Mouse (Mus musculus) monocyte, adult 2 months (primary cell): Measurements from ENCODE around the gene Rdh5.

ENCODE experiments used
- DNase-seq, 2 experiments: peaks; one replicate each; pipeline ENCODE4 v3.0.0; 2022; ENCODE audit warnings: low spot score in 2 of 2, low read depth in 1 of 2

Gene Rdh5

GRCm38 (mm10) chr10:128929638-128930378, 7.1 kb upstream of the Rdh5 start:
- no peak for DNase-seq

- DNase-seq = no peak
Measured at GRCm38 (mm10) chr10:128928356-128928755, 5.7 kb upstream of the Rdh5 start.

- DNase-seq = no peak
Measured at GRCm38 (mm10) chr10:128923935-128924334, 1.2 kb upstream of the Rdh5 start, which contains the start of gene Bloc1s1. TSS of gene Bloc1s1 (minus strand) at chr10:128924035.

DNA sequence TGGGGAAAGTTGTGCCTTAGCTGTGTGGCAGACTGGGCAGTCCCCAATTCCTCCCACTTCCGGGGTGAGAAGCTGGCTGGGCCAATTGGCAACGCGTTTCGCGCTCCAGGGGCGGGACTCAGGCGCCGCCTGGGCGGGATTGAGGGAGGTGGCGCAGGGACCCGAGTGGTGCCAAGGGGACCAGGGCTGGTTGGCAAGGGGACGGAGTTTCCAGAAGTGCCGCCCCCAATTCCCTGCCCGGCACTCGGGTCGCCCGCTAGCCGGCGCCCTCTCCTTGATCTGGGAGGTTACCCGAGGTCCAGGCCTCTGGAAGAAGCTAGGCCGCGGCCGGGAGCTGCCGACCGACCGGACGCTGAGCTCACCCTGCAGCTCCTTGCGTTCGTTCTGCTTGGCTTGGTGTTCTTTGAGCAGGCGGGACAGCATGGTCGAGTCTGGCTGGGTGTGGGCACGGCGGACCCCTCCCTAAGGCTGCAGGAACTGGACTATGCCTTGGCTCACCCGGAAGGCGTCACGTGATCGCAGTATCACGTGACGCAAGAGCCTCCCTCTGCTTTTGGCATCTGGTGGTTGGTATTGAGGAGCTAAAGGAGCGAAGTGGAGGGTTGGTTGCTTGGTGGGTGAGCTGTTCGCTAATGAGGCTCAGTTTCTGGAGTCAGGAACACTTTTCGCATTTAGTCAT, 464 bp upstream of the Rdh5 start:
- peak; percentile 76 to 85 for DNase-seq

GRCm38 (mm10) chr10:128921883-128922821, 536 bp downstream of the Rdh5 start:
- DNase-seq = no peak

DNA sequence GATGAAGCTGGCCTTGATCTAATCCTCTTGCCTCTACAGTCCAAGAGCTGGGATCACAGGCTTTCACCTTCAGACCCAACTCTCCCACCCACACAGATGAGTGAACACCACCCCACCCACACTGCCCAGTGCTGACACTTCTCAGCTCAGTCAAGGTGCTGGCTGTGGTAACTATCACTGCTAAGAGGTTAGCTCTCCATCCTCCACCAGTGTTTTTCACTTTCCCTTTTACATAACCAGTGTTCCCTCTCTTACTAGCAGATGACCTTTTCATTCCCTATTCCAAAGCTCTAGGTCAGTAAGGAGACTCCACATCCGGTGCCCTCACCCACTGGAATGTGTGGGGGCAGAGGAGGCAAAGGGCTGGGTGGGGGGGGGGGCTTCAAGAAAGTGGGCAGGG, 1.4 kb downstream of the Rdh5 start:
- no peak for DNase-seq

- DNase-seq = no peak
Measured at GRCm38 (mm10) chr10:128920736-128921161, 1.9 kb downstream of the Rdh5 start.

- no peak for DNase-seq
Measured at GRCm38 (mm10) chr10:128919966-128920365, 2.7 kb downstream of the Rdh5 start.

GRCm38 (mm10) chr10:128919203-128919631, 3.5 kb downstream of the Rdh5 start:
- DNase-seq = no peak

DNA sequence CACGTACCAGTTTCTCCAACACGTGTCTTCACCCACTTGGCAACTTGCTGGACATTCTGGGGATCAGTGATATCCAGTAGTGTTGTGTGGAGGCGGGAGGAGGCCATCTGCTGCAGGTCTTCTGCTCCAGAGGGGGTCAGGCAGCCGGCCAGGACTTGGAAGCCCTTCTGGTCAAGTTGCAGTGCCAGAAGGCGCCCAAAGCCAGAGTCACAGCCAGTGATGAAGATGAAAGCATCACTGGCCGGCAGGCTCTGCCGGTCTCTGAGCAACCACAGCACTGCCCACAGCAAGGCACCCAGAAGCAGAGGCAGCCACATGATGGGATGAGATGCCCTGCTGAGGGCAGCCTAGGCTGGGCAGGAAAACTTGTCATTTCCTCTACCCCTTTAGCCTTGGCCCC, 4.4 kb downstream of the Rdh5 start:
- DNase-seq = no peak

- no peak for DNase-seq
Measured at GRCm38 (mm10) chr10:128917400-128917799, 5.3 kb downstream of the Rdh5 start.

DNA sequence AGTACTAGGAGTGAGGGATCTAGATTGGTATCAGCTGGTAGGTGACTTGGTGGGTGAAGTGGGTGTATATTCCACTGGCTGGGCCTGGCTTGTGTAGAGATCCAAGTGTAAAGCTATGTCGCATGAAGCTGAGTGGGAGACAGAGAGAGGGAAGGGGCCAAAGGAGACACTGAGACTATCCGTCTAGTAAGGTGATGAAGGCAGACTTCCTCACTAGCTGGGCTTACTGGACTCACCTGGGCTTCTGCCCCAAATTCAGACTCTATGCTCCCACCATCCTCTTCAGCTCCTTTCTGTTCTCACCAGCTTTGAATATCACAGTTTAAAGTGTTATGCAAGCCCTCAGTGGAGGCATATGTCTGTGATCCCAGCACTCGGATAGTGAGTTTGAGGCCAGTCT, 6.0 kb downstream of the Rdh5 start:
- DNase-seq = no peak

GRCm38 (mm10) chr10:128915550-128915949, 7.1 kb downstream of the Rdh5 start:
- no peak for DNase-seq

DNA sequence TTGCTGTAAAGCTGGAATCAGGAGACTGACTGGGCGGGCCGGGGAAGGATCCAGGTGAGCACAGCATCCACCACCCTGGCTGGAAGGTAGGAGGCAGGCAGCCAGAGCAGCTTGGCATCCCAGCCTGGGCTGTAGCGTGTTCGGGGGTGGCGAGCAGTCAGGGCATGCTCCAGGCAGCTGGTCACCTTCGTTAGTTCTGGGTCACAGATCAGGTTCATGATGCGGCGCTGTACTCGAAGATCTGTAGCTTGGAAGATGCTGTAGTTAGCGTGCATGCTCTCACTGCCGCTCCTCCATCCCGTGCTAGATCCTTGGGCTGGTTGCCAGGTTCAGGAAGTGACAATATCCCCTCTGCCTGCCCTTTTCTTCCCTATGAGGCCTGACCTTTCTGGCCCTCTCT, 9.0 kb downstream of the Rdh5 start:
- DNase-seq = no peak

DNA sequence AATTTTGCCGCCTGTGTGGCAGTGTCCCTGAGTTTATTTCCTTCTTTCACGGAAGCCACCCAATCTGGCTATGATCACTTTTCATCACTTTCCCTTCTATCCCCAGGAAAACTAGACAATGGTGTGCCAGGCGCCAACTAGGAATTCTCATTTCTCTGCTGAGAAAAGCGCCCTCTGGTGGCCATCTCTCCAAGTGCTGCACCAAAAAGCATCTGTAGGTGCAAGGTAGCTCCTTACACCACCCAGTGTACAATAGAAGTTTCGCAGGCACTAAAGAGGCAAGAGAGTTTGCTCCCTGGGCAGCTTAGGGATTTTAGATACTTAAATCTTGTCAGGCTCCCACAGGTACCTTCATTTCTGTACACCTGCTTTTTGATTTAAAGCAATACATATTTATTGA, 9.5 kb downstream of the Rdh5 start:
- peak in 1 of 2 experiments; percentile 62 for DNase-seq

- no peak for DNase-seq
Measured at GRCm38 (mm10) chr10:128912791-128913190, 9.9 kb downstream of the Rdh5 start.

- no peak for DNase-seq
Measured at GRCm38 (mm10) chr10:128912268-128912667, 10.4 kb downstream of the Rdh5 start.

DNA sequence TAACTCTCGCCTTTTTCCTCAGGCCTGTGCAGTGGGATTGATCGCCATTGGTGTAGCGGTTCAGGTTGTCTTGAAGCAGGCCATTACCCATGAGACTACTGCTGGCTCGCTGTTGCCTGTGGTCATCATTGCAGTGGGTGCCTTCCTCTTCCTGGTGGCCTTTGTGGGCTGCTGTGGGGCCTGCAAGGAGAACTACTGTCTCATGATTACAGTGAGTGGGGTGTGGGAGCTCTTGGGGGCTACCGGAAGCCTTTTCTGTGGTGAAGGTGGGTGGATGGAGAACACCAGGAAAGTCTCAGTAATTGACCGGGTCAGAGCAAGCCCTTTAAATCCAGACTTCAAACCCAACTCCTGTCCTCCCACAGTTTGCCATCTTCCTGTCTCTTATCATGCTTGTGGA, 11.3 kb downstream of the Rdh5 start:
- no peak for DNase-seq

GRCm38 (mm10) chr10:128910066-128910841, 12.4 kb downstream of the Rdh5 start:
- DNase-seq = no peak

DNA sequence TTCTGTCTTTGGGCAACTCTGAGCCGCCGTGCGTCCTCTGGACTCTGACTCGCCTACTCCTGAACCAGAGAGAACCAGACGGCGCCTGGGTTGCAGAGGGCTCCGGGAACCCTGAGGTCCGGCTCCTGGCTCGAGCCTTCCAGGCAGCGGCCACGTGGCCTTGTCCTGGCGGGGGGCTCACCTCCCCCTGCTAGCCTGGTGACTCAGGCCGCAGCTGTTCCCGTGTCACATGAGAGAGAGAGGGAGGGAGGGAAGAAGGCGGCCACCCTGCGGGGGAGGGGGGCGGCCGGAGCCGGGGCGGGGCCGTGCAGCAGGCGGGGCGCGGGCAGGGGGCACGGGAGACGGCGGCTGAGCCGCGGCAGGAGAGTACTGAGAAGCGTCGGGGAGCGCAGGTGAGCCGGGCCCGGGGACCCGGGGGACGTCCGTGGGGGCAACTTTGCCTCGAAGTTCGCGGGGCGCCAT, 13.1 kb downstream of the Rdh5 start:
- DNase-seq = no peak
